Mouse (Mus musculus) intestine, embryonic 15.5 days (tissue): ENCODE data around the gene Rapgef5. TPM values are rescaled to one million over a fixed set of nuclear protein-coding genes. Genes with fewer than 3 reads are reported as not detected.

ENCODE experiments used
- ATAC-seq: fragments of 200-750 bp; cut with Nextera tagmentation; 2 replicates; pipeline ENCODE4 v1.8.0; 2017; ENCODE audit warnings: moderate TSS enrichment, moderate library complexity
- H3K27ac ChIP-seq: fragments of 300-500 bp; sonication (generic); 2 replicates; pipeline ENCODE4 v1.5.1; 2015; ENCODE audit warnings: mild to moderate bottlenecking, inconsistent platforms
- H3K27me3 ChIP-seq: fragments of 300-500 bp; sonication (generic); replicated peaks from 2 replicates; pipeline ENCODE4 v1.6.1; 2015; ENCODE audit warnings: inconsistent platforms
- H3K36me3 ChIP-seq: fragments of 300-500 bp; sonication (generic); 2 replicates; pipeline ENCODE4 v1.6.1; 2015; ENCODE audit warnings: inconsistent platforms
- H3K4me1 ChIP-seq: fragments of 300-500 bp; sonication (generic); replicated peaks from 2 replicates; pipeline ENCODE4 v1.6.1; 2015; ENCODE audit warnings: inconsistent platforms
- H3K4me2 ChIP-seq: fragments of 300-500 bp; sonication (generic); replicated peaks from 2 replicates; pipeline ENCODE4 v1.6.1; 2015; ENCODE audit warnings: mild to moderate bottlenecking, inconsistent platforms
- H3K4me3 ChIP-seq: fragments of 300-500 bp; sonication (generic); replicated peaks from 2 replicates; pipeline ENCODE4 v1.5.1; 2015; ENCODE audit warnings: inconsistent platforms
- H3K9ac ChIP-seq: fragments of 300-500 bp; sonication (generic); 2 replicates; pipeline ENCODE4 v1.6.1; 2015; ENCODE audit warnings: inconsistent platforms
- H3K9me3 ChIP-seq: fragments of 300-500 bp; sonication (generic); 2 replicates; pipeline ENCODE4 v1.6.1; 2016; ENCODE audit warnings: inconsistent platforms
- WGBS: fragments of 180-500 bp; shearing (Covaris S2); methylation state at CpG from one replicate; pipeline ENCODE4 v1.1.7; 2015; 5-methylcytosine and 5-hydroxymethylcytosine counted together
- polyA plus RNA-seq: library from polyadenylated mRNA; unstranded; fragments of >200 nt; fragmentation: Nextera tagmentation; extraction: Ambion mirVana; gene quantifications from 2 replicates; pipeline ENCODE4 v1.2.1, GENCODE M21; 2015

The Rapgef5 gene
- polyA plus RNA-seq, 1 experiment from 2014 or later: 9.8 TPM

DNA sequence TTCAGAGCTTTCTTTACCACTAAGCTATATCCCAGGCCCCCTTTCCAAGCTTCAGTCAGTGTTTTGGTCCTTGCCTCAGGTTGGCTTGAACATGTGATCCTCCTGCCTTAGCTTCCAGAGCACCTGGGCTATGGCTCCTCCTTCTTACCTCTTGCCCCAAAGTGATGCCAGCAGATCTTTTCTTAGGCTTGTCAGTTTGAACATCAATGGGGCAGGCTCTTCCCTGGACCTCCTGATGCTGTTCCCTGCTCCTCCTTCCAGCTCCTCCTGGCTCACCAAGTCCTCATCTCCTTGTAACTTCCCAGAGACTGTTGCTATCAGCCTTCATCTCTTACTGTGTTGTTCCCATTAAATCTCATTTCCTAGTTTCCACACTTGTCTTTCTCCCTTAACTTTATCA lies 169.1 kb downstream of the Rapgef5 start:
- Histone ChIP-seq H3K36me3 (no peaks in the 10 kb centered on the region), H3K27ac (no peak overlapping the region), H3K4me3 (no peak overlapping the region), H3K4me2 (no peak overlapping the region), H3K4me1 (0 out of 2 replicates have a peak, but pooled peaks cover 7% of the 10 kb centered on the region), H3K9me3 (no peaks in the 10 kb centered on the region), H3K9ac (no peak overlapping the region), H3K27me3 (no peaks in the 10 kb centered on the region)
- ATAC-seq: no peak

- no peak overlapping the region for H3K27ac ChIP-seq
- H3K4me3 ChIP-seq: no peak overlapping the region
- WGBS: 86% methylated on average over 3 of the region's 3 CpGs
- H3K36me3 ChIP-seq: no peaks in the 10 kb centered on the region
- ATAC-seq: no peak
- no peak overlapping the region for H3K9ac ChIP-seq
- no peaks in the 10 kb centered on the region for H3K9me3 ChIP-seq
- H3K4me1 ChIP-seq: 0 out of 2 replicates have a peak, but pooled peaks cover 7% of the 10 kb centered on the region
- no peaks in the 10 kb centered on the region for H3K27me3 ChIP-seq
- no peak overlapping the region for H3K4me2 ChIP-seq
Measured at GRCm38 (mm10) chr12:117686732-117687131, 170.5 kb downstream of the Rapgef5 start.

DNA sequence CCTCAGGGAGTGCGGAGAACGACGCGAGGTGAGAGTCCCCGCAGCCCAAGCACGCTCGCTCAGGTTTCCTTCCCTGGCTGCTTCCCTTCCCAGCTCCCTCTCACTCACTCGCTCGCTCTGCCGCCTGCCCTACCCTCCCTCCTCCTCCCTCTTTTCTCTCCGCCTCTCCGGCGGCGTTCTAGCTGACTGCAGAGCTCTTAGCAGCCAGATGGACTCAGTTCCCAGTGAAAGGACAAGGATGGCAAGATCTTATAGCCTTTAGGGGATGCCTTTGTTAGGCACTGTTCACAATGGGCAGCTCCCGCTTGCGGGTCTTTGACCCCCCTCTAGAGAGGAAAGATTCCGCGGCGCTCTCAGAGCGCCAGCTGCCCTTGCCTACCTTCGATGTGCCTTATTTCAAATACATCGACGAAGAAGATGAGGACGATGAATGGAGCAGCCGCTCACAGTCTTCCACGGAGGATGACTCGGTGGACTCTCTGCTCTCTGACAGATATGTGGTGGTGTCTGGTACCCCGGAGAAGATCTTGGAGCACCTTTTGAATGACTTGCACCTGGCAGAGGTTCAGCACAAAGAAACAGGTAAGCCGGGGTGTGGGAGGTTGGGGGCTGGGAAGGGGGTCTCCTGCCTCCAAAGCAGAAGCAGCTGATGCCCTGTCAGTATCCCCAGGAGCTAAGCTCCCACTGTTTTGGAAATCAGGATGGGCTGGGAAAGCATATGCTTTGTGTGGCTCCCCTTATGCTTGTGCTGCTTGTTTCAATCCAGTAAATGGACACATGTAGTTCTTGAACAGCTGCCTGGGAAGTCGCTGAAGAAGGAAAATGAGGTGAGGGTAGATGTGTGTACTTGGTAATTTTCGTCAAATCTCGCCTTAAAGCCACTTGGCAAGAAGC lies 172.6 kb downstream of the Rapgef5 start:
- Histone ChIP-seq H3K4me1 (0 out of 2 replicates have a peak, but pooled peaks cover 7% of the 10 kb centered on the region), H3K36me3 (no peaks in the 10 kb centered on the region), H3K27ac (no peak overlapping the region), H3K27me3 (no peaks in the 10 kb centered on the region), H3K4me2 (peak overlapping the region; percentile 78), H3K4me3 (peak overlapping the region; percentile 30), H3K9me3 (no peaks in the 10 kb centered on the region), H3K9ac (peak overlapping the region; percentile 20)
- ATAC-seq: peak; percentile 91
- WGBS: 10% methylated on average over 32 of the region's 32 CpGs

DNA sequence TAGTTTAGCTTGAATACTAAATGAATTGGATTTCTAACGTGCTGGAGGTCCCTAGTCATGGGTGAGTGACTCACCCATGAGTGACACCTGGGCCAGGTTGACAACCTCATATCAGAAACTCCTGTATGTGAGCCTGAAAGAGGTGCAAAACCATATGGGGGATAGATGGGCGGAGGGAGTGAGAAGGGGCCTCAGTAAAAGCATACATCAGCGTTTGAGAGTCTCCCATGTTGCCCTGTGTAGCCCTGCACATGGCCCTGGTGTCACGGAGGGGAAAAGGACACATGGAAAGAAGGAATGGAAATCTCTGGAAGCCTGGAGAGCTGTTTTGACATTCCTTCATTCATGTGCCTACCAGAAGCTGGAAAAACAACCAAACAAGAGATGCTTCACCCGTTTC lies 175.1 kb downstream of the Rapgef5 start:
- Histone ChIP-seq H3K4me1 (0 out of 2 replicates have a peak, but pooled peaks cover 7% of the 10 kb centered on the region), H3K4me2 (no peak overlapping the region), H3K9ac (no peak overlapping the region), H3K36me3 (no peaks in the 10 kb centered on the region), H3K27ac (no peak overlapping the region), H3K4me3 (no peak overlapping the region), H3K9me3 (no peaks in the 10 kb centered on the region), H3K27me3 (no peaks in the 10 kb centered on the region)
- no peak for ATAC-seq
- WGBS: 78% methylated on average over 5 of the region's 5 CpGs

DNA sequence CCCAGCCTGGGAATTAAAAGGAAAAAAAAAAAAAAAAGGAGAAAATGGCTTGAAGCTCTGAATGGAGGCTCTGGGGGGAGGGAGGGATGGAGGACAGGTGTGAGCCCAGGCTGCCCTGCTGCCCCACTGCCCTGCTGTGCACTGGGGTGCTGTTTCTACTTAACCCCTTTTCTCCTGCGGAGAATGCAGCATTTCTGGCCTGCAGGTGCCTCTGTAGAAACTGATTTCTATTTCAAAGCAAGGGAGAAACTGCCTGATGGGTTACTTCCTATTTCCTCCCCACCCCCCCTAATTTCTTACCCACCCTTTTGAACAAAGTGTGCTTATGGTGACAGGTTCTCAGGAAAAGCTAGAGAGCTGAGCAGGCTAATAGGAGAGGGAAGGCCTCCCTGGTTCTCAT lies 176.5 kb downstream of the Rapgef5 start:
- no peaks in the 10 kb centered on the region for H3K9me3 ChIP-seq
- no peak overlapping the region for H3K4me2 ChIP-seq
- H3K27me3 ChIP-seq: no peaks in the 10 kb centered on the region
- H3K4me1 ChIP-seq: 0 out of 2 replicates have a peak, but pooled peaks cover 7% of the 10 kb centered on the region
- H3K9ac ChIP-seq: no peak overlapping the region
- 87% methylated on average over 1 of the region's 1 CpGs for WGBS
- no peak for ATAC-seq
- H3K36me3 ChIP-seq: no peaks in the 10 kb centered on the region
- H3K27ac ChIP-seq: no peak overlapping the region
- H3K4me3 ChIP-seq: no peak overlapping the region

DNA sequence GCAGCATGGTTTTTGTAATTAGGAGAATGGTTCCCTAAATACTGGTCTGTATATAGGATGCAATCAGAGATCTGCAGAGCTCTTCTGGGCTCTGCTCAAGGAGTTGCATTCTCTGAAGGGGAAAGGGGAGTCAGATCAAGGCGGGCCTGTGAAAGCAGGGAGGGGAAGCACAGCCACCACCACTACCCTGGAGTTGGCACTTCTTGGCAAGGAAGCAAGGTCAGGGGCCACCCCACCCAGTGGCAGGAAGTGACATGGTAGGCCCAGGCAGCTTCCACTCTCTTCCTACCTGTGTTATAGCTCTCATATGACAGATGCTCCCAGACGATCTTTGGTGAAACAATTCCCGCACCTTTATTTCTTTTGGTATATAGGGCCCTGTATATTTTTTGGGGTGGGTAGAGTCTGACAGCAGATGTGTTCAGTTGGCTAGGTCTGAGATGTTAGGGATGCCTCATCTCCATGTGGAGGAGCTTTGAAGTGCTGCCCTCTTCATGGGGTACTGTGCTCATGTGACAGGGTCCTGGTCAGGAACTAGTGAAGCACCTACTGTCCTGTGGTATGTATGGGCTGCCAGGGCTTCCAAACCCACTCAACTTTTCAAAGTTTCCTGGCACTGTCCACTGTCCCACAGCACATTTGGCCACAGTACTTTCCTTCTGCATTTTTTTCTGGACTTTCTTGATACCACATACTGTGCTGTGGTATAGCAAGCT lies 183.8 kb downstream of the Rapgef5 start:
- no peak overlapping the region for H3K4me2 ChIP-seq
- H3K9ac ChIP-seq: no peak overlapping the region
- H3K4me3 ChIP-seq: no peak overlapping the region
- no peaks in the 10 kb centered on the region for H3K27me3 ChIP-seq
- H3K9me3 ChIP-seq: no peaks in the 10 kb centered on the region
- no peaks in the 10 kb centered on the region for H3K4me1 ChIP-seq
- no peak for ATAC-seq
- H3K27ac ChIP-seq: no peak overlapping the region
- no peaks in the 10 kb centered on the region for H3K36me3 ChIP-seq
- WGBS: 75% methylated on average over 3 of the region's 3 CpGs

DNA sequence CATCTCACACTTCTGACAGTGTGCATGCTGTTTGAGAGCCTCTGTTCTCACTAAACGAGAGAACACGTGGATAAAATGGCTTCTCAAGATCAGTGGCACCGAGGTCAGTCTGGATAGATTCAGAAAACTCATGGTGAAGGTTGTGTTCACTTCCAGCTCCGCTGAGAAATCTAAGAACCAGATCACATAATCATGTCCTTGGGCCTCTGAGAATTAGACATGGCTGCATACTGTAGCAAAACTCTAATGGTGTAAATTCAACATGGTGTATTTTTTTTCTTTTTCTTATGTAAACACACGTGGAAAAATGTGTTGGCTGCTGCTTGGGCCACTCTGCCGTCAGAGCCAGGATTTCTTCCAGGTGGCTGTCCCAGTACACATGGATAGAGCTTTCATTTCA lies 184.6 kb downstream of the Rapgef5 start:
- WGBS: 76% methylated on average over 6 of the region's 6 CpGs
- ATAC-seq: no peak
- no peaks in the 10 kb centered on the region for H3K27me3 ChIP-seq

GRCm38 (mm10) chr12:117702291-117702690 lies 186.0 kb downstream of the Rapgef5 start:
- WGBS: 92% methylated on average over 8 of the region's 8 CpGs
- ATAC-seq: no peak

More for the DNA sequence above, 184.6 kb downstream of the Rapgef5 start:
- Histone ChIP-seq H3K4me3 (no peak overlapping the region), H3K4me2 (no peak overlapping the region), H3K27ac (no peak overlapping the region), H3K9me3 (no peaks in the 10 kb centered on the region), H3K4me1 (no peaks in the 10 kb centered on the region), H3K36me3 (no peaks in the 10 kb centered on the region), H3K9ac (no peak overlapping the region)

DNA sequence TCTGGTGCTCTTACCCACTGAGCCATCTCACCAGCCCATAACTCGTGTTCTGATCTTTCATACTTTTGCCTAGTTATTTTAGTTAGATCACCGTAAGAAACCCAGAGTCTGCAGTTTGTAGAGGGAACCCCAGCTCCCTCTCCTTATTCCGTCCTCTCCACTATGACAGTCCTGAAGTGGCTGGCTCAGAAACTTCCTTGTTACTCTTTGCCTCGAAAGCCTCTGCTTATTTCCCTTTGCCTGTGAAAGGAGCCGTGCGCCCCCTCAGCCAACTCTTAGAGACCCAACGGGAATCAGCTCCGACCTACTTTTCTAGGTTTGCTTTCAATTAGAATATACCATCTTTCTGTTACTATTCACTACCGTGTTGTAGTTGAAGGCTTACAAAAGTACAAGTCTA lies 186.6 kb downstream of the Rapgef5 start:
- Histone ChIP-seq H3K36me3 (no peaks in the 10 kb centered on the region), H3K4me3 (no peak overlapping the region), H3K9me3 (no peaks in the 10 kb centered on the region), H3K27me3 (no peaks in the 10 kb centered on the region), H3K4me1 (no peaks in the 10 kb centered on the region), H3K4me2 (no peak overlapping the region), H3K27ac (no peak overlapping the region), H3K9ac (no peak overlapping the region)
- WGBS: 86% methylated on average over 9 of the region's 9 CpGs
- no peak for ATAC-seq

More at GRCm38 (mm10) chr12:117702291-117702690, 186.0 kb downstream of the Rapgef5 start:
- Histone ChIP-seq H3K36me3 (no peaks in the 10 kb centered on the region), H3K27me3 (no peaks in the 10 kb centered on the region), H3K27ac (no peak overlapping the region), H3K4me3 (no peak overlapping the region), H3K9me3 (no peaks in the 10 kb centered on the region), H3K4me2 (no peak overlapping the region), H3K4me1 (no peaks in the 10 kb centered on the region), H3K9ac (no peak overlapping the region)

GRCm38 (mm10) chr12:117703413-117703812 lies 187.1 kb downstream of the Rapgef5 start:
- no peaks in the 10 kb centered on the region for H3K4me1 ChIP-seq
- no peak overlapping the region for H3K4me2 ChIP-seq
- no peaks in the 10 kb centered on the region for H3K9me3 ChIP-seq
- H3K4me3 ChIP-seq: no peak overlapping the region
- H3K27ac ChIP-seq: no peak overlapping the region
- no peak for ATAC-seq
- no peak overlapping the region for H3K9ac ChIP-seq
- H3K27me3 ChIP-seq: no peaks in the 10 kb centered on the region
- 65% methylated on average over 2 of the region's 2 CpGs for WGBS
- H3K36me3 ChIP-seq: no peaks in the 10 kb centered on the region

- no peaks in the 10 kb centered on the region for H3K4me1 ChIP-seq
- no peak overlapping the region for H3K4me3 ChIP-seq
- H3K9ac ChIP-seq: no peak overlapping the region
- H3K9me3 ChIP-seq: no peaks in the 10 kb centered on the region
- no peaks in the 10 kb centered on the region for H3K27me3 ChIP-seq
- WGBS: 77% methylated on average over 3 of the region's 3 CpGs
- no peak overlapping the region for H3K27ac ChIP-seq
- H3K4me2 ChIP-seq: no peak overlapping the region
- H3K36me3 ChIP-seq: no peaks in the 10 kb centered on the region
- ATAC-seq: no peak
Measured at GRCm38 (mm10) chr12:117705308-117705707, 189.0 kb downstream of the Rapgef5 start.

- Histone ChIP-seq H3K4me2 (no peak overlapping the region), H3K4me3 (no peak overlapping the region), H3K9ac (no peak overlapping the region), H3K9me3 (no peaks in the 10 kb centered on the region), H3K4me1 (no peaks in the 10 kb centered on the region), H3K27me3 (no peaks in the 10 kb centered on the region), H3K27ac (no peak overlapping the region), H3K36me3 (no peaks in the 10 kb centered on the region)
- ATAC-seq: no peak
- WGBS: 57% methylated on average over 12 of the region's 12 CpGs
Measured at GRCm38 (mm10) chr12:117709280-117709679, 193.0 kb downstream of the Rapgef5 start.
